Mouse (Mus musculus) megakaryocyte, embryonic 14.5 days (primary cell): ENCODE measurements around the gene Hoxa10.

Experiments
- FLI1 ChIP-seq: IDR thresholded peaks from 2 replicates; pipeline ENCODE4 v1.6.1; 2012; ENCODE audit warnings: low read length, inconsistent platforms, mixed read lengths
- GATA1 ChIP-seq: IDR thresholded peaks from 3 replicates; pipeline ENCODE4 v1.6.1; 2012; ENCODE audit warnings: mixed read lengths, low read length, inconsistent platforms, borderline replicate concordance

- no peak for TF ChIP-seq GATA1
- no peak for TF ChIP-seq FLI1
These were observed 10.0 kb downstream of the Hoxa10 start, which contains the start of gene Hoxa9 for GRCm38 (mm10) chr6:52230516-52231165.
